Mouse (Mus musculus) v-Abl transformed pro-B cells (cell line): ENCODE data around the gene Grap2.

ENCODE experiments used
- in situ Hi-C, 2 experiments: fragments of 400-800 bp; cut with MboI; formaldehyde crosslinking; loops; one replicate each; pipeline ENCODE4 v1.15.1; 2025; ENCODE audit not compliant: unreplicated experiment in 2 of 2

Grap2 gene

GRCm38 (mm10) chr15:80572291-80572690 lies at the start of gene Grap2:
Gene Grap2, plus strand, starts transcription at chr15:80572594.
- in situ Hi-C loops, result loop anchor here in 1 of 2 experiments (5.0 kb wide), 2 partner anchors 35 to 40 kb away; no protein-coding TSS in a partner anchor

GRCm38 (mm10) chr15:80529955-80530869 lies 42.2 kb upstream of the Grap2 start:
- in situ Hi-C loops, result loop anchor here in 1 of 2 experiments (25.0 kb wide), 1 partner anchor 1507 kb away; the partner anchor contains the start of genes Desi1 and Snu13

- in situ Hi-C loops, result loop anchor here in 1 of 2 experiments (25.0 kb wide), 1 partner anchor 1506 kb away; the partner anchor contains the start of genes Desi1 and Snu13
Observed at GRCm38 (mm10) chr15:80531026-80531425, 41.4 kb upstream of the Grap2 start.

- in situ Hi-C loops, result loop anchor here in 1 of 2 experiments (25.0 kb wide), 1 partner anchor 1505 kb away; the partner anchor contains the start of genes Desi1 and Snu13
Observed at GRCm38 (mm10) chr15:80532281-80533072, 39.9 kb upstream of the Grap2 start.

GRCm38 (mm10) chr15:80533274-80533673 lies 39.1 kb upstream of the Grap2 start:
- in situ Hi-C loops, result loop anchor here in 1 of 2 experiments (25.0 kb wide), 1 partner anchor 1504 kb away; the partner anchor contains the start of genes Desi1 and Snu13

- in situ Hi-C loops, result loop anchor here in 1 of 2 experiments (5.0 to 25.0 kb wide), 2 partner anchors 36 to 1501 kb away; partner anchors contain the start of genes Desi1, Grap2 and Snu13
Observed at GRCm38 (mm10) chr15:80536051-80536450, 36.3 kb upstream of the Grap2 start.

- in situ Hi-C loops, result loop anchor here in 1 of 2 experiments (5.0 to 25.0 kb wide), 2 partner anchors 34 to 1499 kb away; partner anchors contain the start of genes Desi1, Grap2 and Snu13
Observed at GRCm38 (mm10) chr15:80538075-80538474, 34.3 kb upstream of the Grap2 start.

- in situ Hi-C loops, result loop anchor here in 1 of 2 experiments (5.0 to 25.0 kb wide), 2 partner anchors 33 to 1498 kb away; partner anchors contain the start of genes Desi1, Grap2 and Snu13
Observed at GRCm38 (mm10) chr15:80538671-80539340, 33.6 kb upstream of the Grap2 start.

- in situ Hi-C loops, result loop anchor here in 1 of 2 experiments (25.0 kb wide), 1 partner anchor 1493 kb away; the partner anchor contains the start of genes Desi1 and Snu13
Observed at GRCm38 (mm10) chr15:80544115-80544514, 28.3 kb upstream of the Grap2 start.

GRCm38 (mm10) chr15:80545430-80545829 lies 27.0 kb upstream of the Grap2 start:
- in situ Hi-C loops, result loop anchor here in 1 of 2 experiments (25.0 kb wide), 1 partner anchor 1492 kb away; the partner anchor contains the start of genes Desi1 and Snu13

- in situ Hi-C loops, result loop anchor here (5.0 kb wide), 5 partner anchors 43 to 273 kb away; no protein-coding TSS in a partner anchor
Observed at GRCm38 (mm10) chr15:80554860-80555822, 17.3 kb upstream of the Grap2 start.

GRCm38 (mm10) chr15:80556021-80556420 lies 16.4 kb upstream of the Grap2 start:
- in situ Hi-C loops, result loop anchor here (5.0 kb wide), 4 partner anchors 44 to 274 kb away; no protein-coding TSS in a partner anchor

GRCm38 (mm10) chr15:80557745-80558144 lies 14.6 kb upstream of the Grap2 start:
- in situ Hi-C loops, result loop anchor here (5.0 kb wide), 4 partner anchors 45 to 275 kb away; no protein-coding TSS in a partner anchor

- in situ Hi-C loops, result loop anchor here (5.0 kb wide), 4 partner anchors 47 to 277 kb away; no protein-coding TSS in a partner anchor
Observed at GRCm38 (mm10) chr15:80559534-80559933, 12.9 kb upstream of the Grap2 start.

GRCm38 (mm10) chr15:80559978-80560377 lies 12.4 kb upstream of the Grap2 start:
- in situ Hi-C loops, result loop anchor here (5.0 kb wide), 4 partner anchors 48 to 278 kb away; no protein-coding TSS in a partner anchor

GRCm38 (mm10) chr15:80560646-80561580 lies 11.5 kb upstream of the Grap2 start:
- in situ Hi-C loops, result no loop called here

- in situ Hi-C loops, result no loop called here
Observed at GRCm38 (mm10) chr15:80562446-80562845, 9.9 kb upstream of the Grap2 start.
